Mouse (Mus musculus) midbrain, postnatal 0 days (tissue): Measurements from ENCODE around the gene Gpx4. TPM values are rescaled to one million over a fixed set of nuclear protein-coding genes. Genes with fewer than 3 reads are reported as not detected.

Experiments
- ATAC-seq: fragments of 200-750 bp; cut with Nextera tagmentation; 2 replicates; pipeline ENCODE4 v1.8.0; 2017; ENCODE audit warnings: moderate number of reproducible peaks, mild to moderate bottlenecking, moderate TSS enrichment, moderate library complexity; ENCODE audit not compliant: low FRiP score
- DNase-seq: peaks from one replicate; pipeline ENCODE4 v3.0.0-alpha.2; 2015; ENCODE audit warnings: low spot score
- H3K27ac ChIP-seq: fragments of 300-500 bp; sonication (generic); 2 replicates; pipeline ENCODE4 v1.5.1; 2014; ENCODE audit warnings: low read depth, mild to moderate bottlenecking, low read length, mixed read lengths
- H3K27me3 ChIP-seq: fragments of 300-500 bp; sonication (generic); 2 replicates; pipeline ENCODE4 v1.6.1; 2014; ENCODE audit warnings: low read length, control low read depth, mixed read lengths; ENCODE audit not compliant: insufficient read depth
- H3K36me3 ChIP-seq: fragments of 300-500 bp; sonication (generic); 2 replicates; pipeline ENCODE4 v1.6.1; 2014; ENCODE audit warnings: low read length, control low read depth, mixed read lengths; ENCODE audit not compliant: insufficient read depth
- H3K4me1 ChIP-seq: fragments of 300-500 bp; sonication (generic); 2 replicates; pipeline ENCODE4 v1.6.1; 2014; ENCODE audit warnings: mild to moderate bottlenecking, control low read depth, antibody characterized with exemption, low read length, mixed read lengths; ENCODE audit not compliant: insufficient read depth
- H3K4me2 ChIP-seq: fragments of 300-500 bp; sonication (generic); 2 replicates; pipeline ENCODE4 v1.6.1; 2014; ENCODE audit warnings: low read depth, mild to moderate bottlenecking, low read length, mixed read lengths; ENCODE audit not compliant: poor library complexity, severe bottlenecking
- H3K4me3 ChIP-seq: fragments of 300-500 bp; sonication (generic); 2 replicates; pipeline ENCODE4 v1.5.1; 2014; ENCODE audit warnings: low read depth, mild to moderate bottlenecking, low read length, moderate library complexity
- H3K9ac ChIP-seq: fragments of 300-500 bp; sonication (generic); replicated peaks from 2 replicates; pipeline ENCODE4 v1.6.1; 2014; ENCODE audit warnings: mild to moderate bottlenecking, low read length, moderate library complexity, mixed read lengths; ENCODE audit not compliant: poor library complexity, severe bottlenecking
- H3K9me3 ChIP-seq: fragments of 300-500 bp; sonication (generic); 2 replicates; pipeline ENCODE4 v1.6.1; 2016; ENCODE audit warnings: low read length, control low read depth
- CTCF ChIP-seq: IDR thresholded peaks from 2 replicates; pipeline ENCODE4 v1.5.1; 2016; ENCODE audit warnings: antibody characterized with exemption, mild to moderate bottlenecking
- WGBS: fragments of 180-500 bp; shearing (Covaris S2); extraction: QIAGEN DNeasy Blood & Tissue Kit; methylation state at CpG from one replicate; pipeline ENCODE4 v1.1.7; 2014; 5-methylcytosine and 5-hydroxymethylcytosine counted together
- polyA plus RNA-seq: library from polyadenylated mRNA; unstranded; fragments of >200 nt; fragmentation: Nextera tagmentation; extraction: Ambion mirVana; gene quantifications from 2 replicates; pipeline ENCODE4 v1.2.1, GENCODE M21; 2015
- total RNA-seq: library from RNA; depleted of rRNA; stranded (reverse); fragments of >200 nt; gene quantifications from 2 replicates; pipeline ENCODE4 v1.2.3, GENCODE M21; 2014

The Gpx4 gene
- total and polyA plus RNA-seq, 2 experiments from 2014 or later: 350 to 635 TPM

DNA sequence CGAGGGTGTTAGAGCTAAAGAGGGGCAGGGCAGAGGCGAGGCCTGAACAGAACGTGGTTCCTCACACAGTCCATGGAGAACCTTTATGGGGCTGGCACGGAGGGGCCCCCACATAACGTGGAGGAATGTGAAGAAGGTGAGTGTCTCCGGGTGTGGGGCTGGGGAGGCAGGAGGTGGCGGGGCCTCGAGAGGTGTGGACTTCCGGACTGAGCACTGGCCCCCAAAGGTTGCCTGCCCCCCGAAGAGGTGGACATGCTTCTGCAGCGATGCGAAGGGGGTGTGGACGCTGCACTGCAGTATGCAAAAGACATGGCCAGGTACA, 25.7 kb upstream of the Gpx4 start:
- TF ChIP-seq CTCF: no peak
- H3K36me3 ChIP-seq: no peaks in the 10 kb centered on the region
- no peak overlapping the region for H3K27ac ChIP-seq
- ATAC-seq (peak; percentile 17; the same call in 1 of the 2 replicates), DNase-seq (no peak)
- no peaks in the 10 kb centered on the region for H3K4me1 ChIP-seq
- peaks cover 6% of the 10 kb centered on the region for H3K27me3 ChIP-seq
- 93% methylated on average over 13 of the region's 13 CpGs for WGBS
- H3K9ac ChIP-seq: no peak overlapping the region
- H3K4me3 ChIP-seq: no peak overlapping the region
- H3K4me2 ChIP-seq: no peak overlapping the region
- H3K9me3 ChIP-seq: no peaks in the 10 kb centered on the region

DNA sequence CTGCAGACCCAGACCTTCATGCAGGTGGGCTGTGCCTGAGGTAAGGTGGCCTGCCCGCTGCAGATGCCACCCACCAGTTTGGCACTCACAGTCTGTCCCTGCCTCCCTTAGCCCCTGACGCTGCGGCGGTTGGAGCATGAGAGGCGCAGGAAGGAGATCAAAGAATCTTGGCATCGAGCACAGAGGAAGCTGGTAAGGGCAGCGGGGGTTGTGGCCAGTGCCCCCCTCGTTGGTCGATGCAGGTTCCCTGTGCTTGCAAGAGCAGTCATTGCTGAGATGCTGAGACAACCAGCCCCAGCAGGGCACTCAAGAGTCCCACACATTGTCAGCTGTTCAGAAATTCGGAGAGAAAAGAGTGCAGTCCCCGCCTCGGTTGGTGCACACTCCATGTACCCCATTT, 24.8 kb upstream of the Gpx4 start:
- no peak for TF ChIP-seq CTCF
- no peak overlapping the region for H3K4me3 ChIP-seq
- H3K27me3 ChIP-seq: peaks cover 6% of the 10 kb centered on the region
- ATAC-seq: no peak
- no peaks in the 10 kb centered on the region for H3K9me3 ChIP-seq
- H3K4me1 ChIP-seq: no peaks in the 10 kb centered on the region
- H3K27ac ChIP-seq: no peak overlapping the region
- H3K9ac ChIP-seq: no peak overlapping the region
- WGBS: 85% methylated on average over 12 of the region's 12 CpGs
- H3K36me3 ChIP-seq: no peaks in the 10 kb centered on the region
- H3K4me2 ChIP-seq: no peak overlapping the region
- DNase-seq: no peak

DNA sequence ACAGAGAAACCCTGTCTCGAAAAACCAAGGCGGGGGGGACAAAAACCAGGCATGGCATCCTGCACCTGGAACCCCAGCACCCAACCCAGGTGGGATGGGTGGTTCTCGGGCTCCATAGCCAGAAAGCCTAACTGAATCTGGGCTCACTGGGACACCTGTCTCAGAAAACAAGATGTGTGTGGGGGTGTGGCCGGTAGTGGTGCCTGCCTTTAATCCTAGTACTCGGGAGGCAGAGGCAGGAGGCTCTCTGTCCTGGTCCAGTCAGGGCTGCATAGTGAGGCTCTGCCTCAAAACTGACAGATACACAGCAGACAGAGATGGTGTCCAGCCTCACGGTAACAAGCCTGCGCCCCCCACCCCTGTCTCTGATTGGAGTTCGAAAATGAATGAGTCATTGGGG, 24.2 kb upstream of the Gpx4 start:
- 95% methylated on average over 8 of the region's 8 CpGs for WGBS
- TF ChIP-seq CTCF: no peak
- Histone ChIP-seq H3K27ac (no peak overlapping the region), H3K4me2 (no peak overlapping the region), H3K9ac (no peak overlapping the region), H3K4me3 (no peak overlapping the region), H3K4me1 (no peaks in the 10 kb centered on the region), H3K36me3 (no peaks in the 10 kb centered on the region), H3K9me3 (no peaks in the 10 kb centered on the region), H3K27me3 (peaks cover 6% of the 10 kb centered on the region)
- DNase-seq: no peak
- no peak for ATAC-seq

DNA sequence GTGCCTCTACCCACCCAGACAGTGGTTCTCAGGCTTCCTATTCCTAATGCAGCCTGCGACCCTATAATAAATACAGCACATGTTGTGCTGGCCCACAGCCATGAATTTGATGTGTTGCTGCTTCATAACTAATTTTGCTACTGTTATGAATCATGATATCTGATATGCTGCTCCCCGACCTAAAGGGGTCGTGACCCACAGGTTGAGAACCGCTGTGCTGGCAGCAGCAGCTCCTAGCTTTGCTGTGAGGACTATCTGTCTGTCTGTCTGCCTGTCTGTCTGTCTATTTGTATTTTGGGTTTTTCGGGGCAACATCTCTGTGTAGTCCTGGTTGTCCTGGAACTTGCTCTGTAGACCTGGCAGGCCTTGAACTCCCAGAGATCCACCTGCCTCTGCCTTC, 23.2 kb upstream of the Gpx4 start:
- H3K27ac ChIP-seq: no peak overlapping the region
- no peak overlapping the region for H3K4me2 ChIP-seq
- H3K9ac ChIP-seq: no peak overlapping the region
- ATAC-seq (no peak), DNase-seq (no peak)
- H3K4me1 ChIP-seq: no peaks in the 10 kb centered on the region
- no peak overlapping the region for H3K4me3 ChIP-seq
- peaks cover 6% of the 10 kb centered on the region for H3K27me3 ChIP-seq
- TF ChIP-seq CTCF: no peak
- H3K9me3 ChIP-seq: no peaks in the 10 kb centered on the region
- no peaks in the 10 kb centered on the region for H3K36me3 ChIP-seq
- WGBS: 88% methylated on average over 5 of the region's 5 CpGs

DNA sequence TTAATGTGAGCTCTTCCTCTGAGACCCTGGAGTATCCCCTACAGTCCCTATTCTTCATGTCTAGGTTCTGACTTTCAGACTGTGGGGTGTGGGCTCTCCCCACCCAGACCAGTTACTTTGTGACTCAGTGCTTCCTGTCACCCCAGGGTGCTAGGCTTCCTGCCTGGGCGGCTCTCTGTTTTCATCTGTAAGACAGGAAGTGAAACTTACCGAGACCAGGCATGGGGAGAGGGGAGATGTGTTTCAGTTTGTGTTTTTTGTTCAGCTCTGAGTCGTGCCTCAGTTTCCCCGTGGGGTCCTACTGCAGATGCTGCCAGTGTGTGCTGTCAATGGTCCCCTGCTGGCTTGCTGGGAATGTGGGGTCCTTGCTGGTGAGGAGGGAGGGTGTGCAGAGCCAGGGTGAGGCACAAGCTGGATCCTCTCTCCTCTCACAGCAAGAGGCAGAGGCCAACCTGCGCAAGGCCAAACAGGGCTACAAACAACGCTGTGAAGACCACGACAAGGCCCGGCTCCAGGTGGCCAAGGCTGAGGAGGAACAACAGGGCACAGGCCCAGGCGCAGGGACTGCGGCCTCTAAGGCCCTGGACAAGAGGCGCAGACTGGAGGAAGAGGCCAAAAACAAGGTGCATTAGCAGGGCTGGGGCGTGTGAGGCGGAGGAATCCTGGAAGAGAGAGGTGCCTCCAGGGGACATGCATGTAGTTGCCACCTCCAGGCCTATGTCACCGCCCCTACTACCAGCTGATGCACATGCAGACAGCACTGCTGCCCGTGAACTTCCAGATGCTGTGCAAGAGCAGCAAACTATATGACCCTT, 22.5 kb upstream of the Gpx4 start:
- Histone ChIP-seq H3K27ac (no peak overlapping the region), H3K4me2 (no peak overlapping the region), H3K9me3 (no peaks in the 10 kb centered on the region), H3K27me3 (peaks cover 6% of the 10 kb centered on the region), H3K4me1 (no peaks in the 10 kb centered on the region), H3K36me3 (no peaks in the 10 kb centered on the region), H3K4me3 (no peak overlapping the region), H3K9ac (no peak overlapping the region)
- ATAC-seq: no peak
- TF ChIP-seq CTCF: no peak
- WGBS: 81% methylated on average over 15 of the region's 15 CpGs
- no peak for DNase-seq

DNA sequence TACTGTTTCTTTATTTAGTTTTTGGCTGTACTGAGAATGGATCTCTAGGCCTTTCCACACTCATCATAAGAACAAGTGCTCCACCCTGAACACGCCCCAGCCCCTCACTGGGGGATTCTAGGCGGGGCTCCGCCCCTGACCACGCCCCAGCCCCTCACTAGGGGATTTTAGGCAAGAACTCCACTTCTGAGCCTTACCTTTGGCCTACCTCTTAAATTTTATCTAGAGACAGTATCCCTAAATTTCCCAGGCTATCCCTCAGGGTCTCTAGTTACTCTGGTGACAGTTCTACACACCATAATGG, 22.0 kb upstream of the Gpx4 start:
- H3K27ac ChIP-seq: no peak overlapping the region
- WGBS: 60% methylated on average over 4 of the region's 4 CpGs

More for the DNA sequence above, 22.0 kb upstream of the Gpx4 start:
- H3K4me2 ChIP-seq: no peak overlapping the region
- no peaks in the 10 kb centered on the region for H3K36me3 ChIP-seq
- no peak overlapping the region for H3K4me3 ChIP-seq
- no peak overlapping the region for H3K9ac ChIP-seq
- H3K4me1 ChIP-seq: no peaks in the 10 kb centered on the region
- H3K9me3 ChIP-seq: no peaks in the 10 kb centered on the region
- DNase-seq (no peak), ATAC-seq (no peak)
- H3K27me3 ChIP-seq: no peaks in the 10 kb centered on the region; the same call in 1 of the 2 replicates
- TF ChIP-seq CTCF: no peak
